Mouse (Mus musculus) hindbrain, embryonic 11.5 days (tissue): ENCODE measurements around the gene Hist1h2bf. TPM values are rescaled to one million over a fixed set of nuclear protein-coding genes. Genes with fewer than 3 reads are reported as not detected.

Experiments used
- ATAC-seq: fragments of 200-750 bp; cut with Nextera tagmentation; 2 replicates; pipeline ENCODE4 v1.8.0; 2017; ENCODE audit warnings: mild to moderate bottlenecking, moderate TSS enrichment, moderate library complexity; ENCODE audit not compliant: low FRiP score
- DNase-seq: peaks from one replicate; pipeline ENCODE4 v3.0.0-alpha.2; 2015; ENCODE audit warnings: low spot score
- H3K27ac ChIP-seq: fragments of 300-500 bp; sonication (generic); 2 replicates; pipeline ENCODE4 v1.5.1; 2014; ENCODE audit warnings: mild to moderate bottlenecking, low read depth, low read length
- H3K27me3 ChIP-seq: fragments of 300-500 bp; sonication (generic); 2 replicates; pipeline ENCODE4 v1.6.1; 2014; ENCODE audit warnings: mild to moderate bottlenecking, low read length, moderate library complexity, mixed read lengths; ENCODE audit not compliant: control insufficient read depth, insufficient read depth
- H3K36me3 ChIP-seq: fragments of 300-500 bp; sonication (generic); 2 replicates; pipeline ENCODE4 v1.6.1; 2014; ENCODE audit warnings: mild to moderate bottlenecking, low read length, moderate library complexity, mixed read lengths; ENCODE audit not compliant: control insufficient read depth, insufficient read depth
- H3K4me1 ChIP-seq: fragments of 300-500 bp; sonication (generic); replicated peaks from 2 replicates; pipeline ENCODE4 v1.6.1; 2014; ENCODE audit warnings: low read length, mixed read lengths; ENCODE audit not compliant: control insufficient read depth, insufficient read depth
- H3K4me2 ChIP-seq: fragments of 300-500 bp; sonication (generic); replicated peaks from 2 replicates; pipeline ENCODE4 v1.6.1; 2014; ENCODE audit warnings: mild to moderate bottlenecking, low read depth, low read length
- H3K4me3 ChIP-seq: fragments of 300-500 bp; sonication (generic); 2 replicates; pipeline ENCODE4 v1.5.1; 2014; ENCODE audit warnings: low read depth, low read length
- H3K9ac ChIP-seq: fragments of 300-500 bp; sonication (generic); 2 replicates; pipeline ENCODE4 v1.6.1; 2014; ENCODE audit warnings: low read depth, low read length
- H3K9me3 ChIP-seq: fragments of 300-500 bp; sonication (generic); 2 replicates; pipeline ENCODE4 v1.6.1; 2016; ENCODE audit warnings: low read length; ENCODE audit not compliant: control insufficient read depth
- WGBS: fragments of 180-500 bp; shearing (Covaris S2); extraction: QIAGEN DNeasy Blood & Tissue Kit; methylation state at CpG from one replicate; pipeline ENCODE4 v1.1.7; 2014; 5-methylcytosine and 5-hydroxymethylcytosine counted together
- polyA plus RNA-seq: library from polyadenylated mRNA; unstranded; fragments of >200 nt; fragmentation: Nextera tagmentation; extraction: Ambion mirVana; gene quantifications from 2 replicates; pipeline ENCODE4 v1.2.1, GENCODE M21; 2014

Gene Hist1h2bf
- polyA plus RNA-seq, 1 experiment from 2014 or later: 1.5 TPM

DNA sequence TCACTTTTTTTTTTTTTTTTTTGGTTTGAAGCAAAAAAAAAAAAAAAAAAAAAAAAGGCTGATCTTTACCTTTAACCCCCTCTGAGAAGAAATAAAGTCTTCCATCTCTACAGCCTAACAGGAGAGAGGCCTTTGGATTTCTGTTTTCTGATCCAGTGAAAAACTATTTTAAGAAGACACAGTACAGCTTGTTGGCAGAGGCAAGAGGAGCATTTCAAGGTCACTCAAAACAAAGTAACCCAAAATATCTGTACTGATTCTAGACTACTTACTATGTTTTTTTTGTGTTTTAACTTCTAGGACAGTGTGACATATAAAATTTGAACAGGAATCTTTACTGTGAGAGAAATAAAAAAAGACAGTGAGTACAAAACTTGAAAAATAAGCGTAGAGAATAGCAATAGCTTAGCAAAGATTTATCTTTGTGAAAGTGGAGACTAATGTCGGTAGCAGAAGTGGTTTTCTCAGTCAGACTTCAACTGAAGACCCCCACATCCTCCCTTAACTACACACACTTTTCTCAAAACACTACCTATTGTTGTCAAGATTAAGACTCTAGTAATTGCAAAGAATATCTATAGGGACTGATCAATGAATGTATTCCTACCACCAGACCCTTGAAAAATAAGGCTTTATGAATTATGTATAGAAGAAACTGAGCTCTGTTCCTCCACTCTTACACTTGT lies 44.4 kb downstream of the Hist1h2bf start:
- H3K36me3 ChIP-seq: no peaks in the 10 kb centered on the region
- ATAC-seq (no peak), DNase-seq (peak; percentile 28)
- H3K9me3 ChIP-seq: no peaks in the 10 kb centered on the region
- no peaks in the 10 kb centered on the region for H3K27me3 ChIP-seq
- H3K4me1 ChIP-seq: peaks cover 6% of the 10 kb centered on the region
- WGBS: 34% methylated on average over 2 of the region's 2 CpGs
- peak overlapping the region; percentile 92; the same call in 1 of the 2 replicates for H3K27ac ChIP-seq
- H3K4me2 ChIP-seq: peak overlapping the region; percentile 36
- peak overlapping the region; percentile 86 for H3K9ac ChIP-seq
- H3K4me3 ChIP-seq: peak overlapping the region; percentile 63

DNA sequence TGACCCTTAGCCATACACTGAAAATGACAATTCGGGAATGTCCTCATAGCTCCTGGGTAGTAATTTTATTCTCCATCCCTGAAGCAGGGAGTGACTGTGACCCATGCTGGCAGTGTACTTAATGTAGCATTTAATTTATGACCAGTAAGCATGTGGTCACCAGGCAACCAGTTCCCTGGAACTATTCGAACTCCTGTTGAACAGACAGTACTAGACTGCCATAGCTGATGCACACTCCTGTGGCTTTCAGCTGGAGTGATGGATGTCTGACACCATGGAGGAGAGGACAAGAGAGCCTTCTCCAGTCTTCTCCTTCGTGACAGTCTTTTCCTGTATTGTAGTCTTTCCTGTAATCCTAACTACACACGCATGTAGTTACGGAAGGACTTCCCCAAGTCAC lies 45.0 kb downstream of the Hist1h2bf start:
- Histone ChIP-seq H3K27me3 (no peaks in the 10 kb centered on the region), H3K9ac (no peak overlapping the region), H3K4me3 (no peak overlapping the region), H3K27ac (no peak overlapping the region), H3K4me2 (0 out of 2 replicates have a peak overlapping the region, but pooled peaks have one; percentile 6), H3K9me3 (no peaks in the 10 kb centered on the region), H3K36me3 (no peaks in the 10 kb centered on the region), H3K4me1 (peaks cover 4% of the 10 kb centered on the region)
- DNase-seq (peak; percentile 33), ATAC-seq (no peak)
- WGBS: 79% methylated on average over 5 of the region's 5 CpGs

DNA sequence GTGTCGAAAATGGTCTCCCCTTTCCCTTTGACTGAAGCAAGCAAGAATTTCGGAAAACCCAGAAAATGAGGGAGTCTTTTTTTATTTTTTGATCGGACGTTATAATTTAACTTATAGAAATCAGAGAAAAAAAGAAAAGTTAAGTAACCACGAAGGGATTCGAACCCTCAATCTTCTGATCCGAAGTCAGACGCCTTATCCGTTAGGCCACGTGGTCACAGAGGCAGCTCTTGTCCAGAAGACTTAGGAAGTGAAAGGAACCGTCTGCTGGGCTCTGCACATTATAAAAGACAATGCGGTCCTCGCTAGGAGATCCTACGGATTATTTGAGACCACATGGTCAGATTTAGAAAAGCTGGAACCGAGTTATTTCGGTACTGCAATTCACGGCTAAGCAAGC lies 47.7 kb downstream of the Hist1h2bf start:
- peak overlapping the region; percentile 58 for H3K9ac ChIP-seq
- no peaks in the 10 kb centered on the region; the same call in 1 of the 2 replicates for H3K4me1 ChIP-seq
- H3K27me3 ChIP-seq: no peaks in the 10 kb centered on the region
- no peak overlapping the region for H3K27ac ChIP-seq
- H3K4me2 ChIP-seq: peak overlapping the region; percentile 37
- DNase-seq (peak; percentile 97), ATAC-seq (peak; percentile 48; the same call in 1 of the 2 replicates)
- no peaks in the 10 kb centered on the region for H3K36me3 ChIP-seq
- H3K4me3 ChIP-seq: peak overlapping the region; percentile 32
- H3K9me3 ChIP-seq: no peaks in the 10 kb centered on the region
- WGBS: under 1% methylated on average over 17 of the region's 17 CpGs

DNA sequence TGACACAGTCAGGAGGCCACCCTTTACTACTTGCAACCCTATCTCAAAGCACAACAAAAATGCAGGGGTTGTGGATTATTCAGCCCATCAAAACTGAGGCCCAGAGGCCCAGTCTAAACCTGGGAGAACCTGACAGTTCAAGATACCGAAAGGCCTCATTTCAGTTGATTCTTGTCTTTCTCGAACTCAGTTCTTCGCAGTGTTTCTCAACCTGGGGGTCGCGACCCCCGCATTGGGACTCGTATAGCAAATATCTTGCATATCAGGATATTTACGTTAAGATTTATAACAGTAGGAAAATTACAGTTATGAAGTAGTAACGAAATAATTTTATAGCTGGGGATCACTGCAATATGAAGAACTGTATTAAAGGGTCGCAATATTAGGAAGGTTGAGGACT lies 48.1 kb downstream of the Hist1h2bf start:
- no peaks in the 10 kb centered on the region for H3K36me3 ChIP-seq
- no peak overlapping the region for H3K9ac ChIP-seq
- peak overlapping the region; percentile 32 for H3K4me3 ChIP-seq
- 2% methylated on average over 10 of the region's 10 CpGs for WGBS
- no peaks in the 10 kb centered on the region; the same call in 1 of the 2 replicates for H3K4me1 ChIP-seq
- H3K4me2 ChIP-seq: peak overlapping the region; percentile 20
- no peaks in the 10 kb centered on the region for H3K9me3 ChIP-seq
- DNase-seq (peak; percentile 74), ATAC-seq (no peak)
- no peak overlapping the region for H3K27ac ChIP-seq
- no peaks in the 10 kb centered on the region for H3K27me3 ChIP-seq

DNA sequence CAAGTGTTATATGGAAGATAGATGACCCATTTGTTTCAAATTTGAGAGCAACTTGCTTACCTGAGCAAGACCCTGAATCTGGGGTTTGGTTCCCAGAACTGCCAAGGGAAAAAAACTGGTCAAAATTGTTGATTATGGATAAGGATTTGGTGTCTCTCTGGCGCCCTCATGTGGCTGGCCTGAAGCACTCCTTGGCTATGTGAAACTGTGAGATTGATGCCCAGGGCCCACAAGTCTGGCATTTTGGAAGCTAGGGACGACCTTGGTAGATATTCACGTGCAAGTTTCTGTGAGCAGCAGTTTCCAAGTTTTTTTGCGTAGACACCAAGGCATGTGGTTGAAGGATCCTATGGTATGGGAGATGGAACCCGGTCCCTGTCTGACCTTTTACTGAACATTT lies 49.3 kb downstream of the Hist1h2bf start:
- Histone ChIP-seq H3K27ac (no peak overlapping the region), H3K27me3 (no peaks in the 10 kb centered on the region), H3K4me2 (no peak overlapping the region), H3K36me3 (no peaks in the 10 kb centered on the region), H3K4me1 (no peaks in the 10 kb centered on the region; the same call in 1 of the 2 replicates), H3K4me3 (no peak overlapping the region), H3K9ac (no peak overlapping the region), H3K9me3 (no peaks in the 10 kb centered on the region)
- 0 out of 2 replicates have a peak, but pooled peaks have one; percentile 11 for ATAC-seq
- 10% methylated on average over 5 of the region's 5 CpGs for WGBS
- peak; percentile 86 for DNase-seq

DNA sequence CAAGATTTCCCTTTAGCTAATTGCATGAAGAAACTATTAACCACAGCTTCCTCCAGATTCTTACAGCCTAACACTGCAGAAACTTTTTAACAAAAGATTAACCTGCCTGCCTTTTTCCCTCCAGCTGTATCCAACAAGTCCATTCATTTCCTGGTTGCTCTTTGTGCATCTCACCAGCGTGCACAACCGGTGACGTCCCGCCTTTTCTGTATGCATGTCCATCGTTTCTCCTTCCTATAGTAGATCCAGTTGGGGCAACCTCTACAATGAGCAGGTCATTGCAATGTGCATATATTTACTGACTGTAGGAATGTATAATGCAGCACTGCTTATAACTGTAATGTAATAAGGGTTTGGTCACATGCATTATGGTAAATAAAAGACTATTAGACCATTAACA lies 50.0 kb downstream of the Hist1h2bf start:
- ATAC-seq (no peak), DNase-seq (no peak)
- Histone ChIP-seq H3K27ac (no peak overlapping the region), H3K9me3 (no peaks in the 10 kb centered on the region), H3K4me1 (no peaks in the 10 kb centered on the region; the same call in 1 of the 2 replicates), H3K9ac (no peak overlapping the region), H3K27me3 (no peaks in the 10 kb centered on the region), H3K4me2 (no peak overlapping the region), H3K4me3 (no peak overlapping the region), H3K36me3 (no peaks in the 10 kb centered on the region)
- WGBS: 52% methylated on average over 5 of the region's 5 CpGs

Other genes starting within 250 kb of the Hist1h2bf start
- gene Zfp322a, start 205.0 kb downstream of the Hist1h2bf start, polyA plus RNA-seq: 65.0 and 65.6 TPM in 2 replicates
- gene Abt1, start 150.3 kb downstream of the Hist1h2bf start, polyA plus RNA-seq: 12.1 and 13.4 TPM in 2 replicates
- not detected in 2 replicates for gene Btn1a1, start 108.3 kb downstream of the Hist1h2bf start, polyA plus RNA-seq
- gene Btn2a2, start 85.3 kb downstream of the Hist1h2bf start, polyA plus RNA-seq: 0.15 and 0.18 TPM in 2 replicates
- 4.7 TPM in 2 replicates for gene Hist1h4h, start 43.1 kb downstream of the Hist1h2bf start, polyA plus RNA-seq
- 3.6 and 8.4 TPM in 2 replicates for gene Hist1h2af, start 40.3 kb downstream of the Hist1h2bf start, polyA plus RNA-seq
- 3.7 and 4.8 TPM in 2 replicates for gene Hist1h3g, start 38.8 kb downstream of the Hist1h2bf start, polyA plus RNA-seq
- 0.60 and 0.89 TPM in 2 replicates for gene Hist1h2bh, start 30.8 kb downstream of the Hist1h2bf start, polyA plus RNA-seq
- 1.0 and 1.1 TPM in 2 replicates for gene Hist1h3f, start 30.1 kb downstream of the Hist1h2bf start, polyA plus RNA-seq
- 0.56 and 0.80 TPM in 2 replicates for gene Hist1h4f, start 22.5 kb downstream of the Hist1h2bf start, polyA plus RNA-seq
- gene Hist1h1d, start 20.9 kb downstream of the Hist1h2bf start, polyA plus RNA-seq: 0.56 and 0.57 TPM in 2 replicates
- gene Hist1h3e, start 11.8 kb downstream of the Hist1h2bf start, polyA plus RNA-seq: 6.7 and 6.9 TPM in 2 replicates
- gene Hist1h2ae, start 3.0 kb downstream of the Hist1h2bf start, polyA plus RNA-seq: 70.9 and 82.9 TPM in 2 replicates
- 3.2 and 4.8 TPM in 2 replicates for gene Hist1h2bg, start 2.8 kb downstream of the Hist1h2bf start, polyA plus RNA-seq
- gene Hist1h2ad, start 185 bp upstream of the Hist1h2bf start, polyA plus RNA-seq: 1.0 and 2.9 TPM in 2 replicates
- 7.2 and 8.3 TPM in 2 replicates for gene Hist1h3d, start 1.6 kb upstream of the Hist1h2bf start, polyA plus RNA-seq
- 95.0 and 95.9 TPM in 2 replicates for gene Hist1h4d, start 7.4 kb upstream of the Hist1h2bf start, polyA plus RNA-seq
- 1.8 and 2.2 TPM in 2 replicates for gene Hist1h2be, start 46.9 kb upstream of the Hist1h2bf start, polyA plus RNA-seq
- gene Hist1h1e, start 48.4 kb upstream of the Hist1h2bf start, polyA plus RNA-seq: 19.7 and 23.7 TPM in 2 replicates
- gene Hist1h2ac, start 109.8 kb upstream of the Hist1h2bf start, polyA plus RNA-seq: 0.79 and 0.84 TPM in 2 replicates
- gene Hist1h2bc, start 110.0 kb upstream of the Hist1h2bf start, polyA plus RNA-seq: 21.0 and 26.1 TPM in 2 replicates
- 0.17 TPM in 1 of 2 replicates, not detected in the other for gene Hist1h1t, start 121.6 kb upstream of the Hist1h2bf start, polyA plus RNA-seq
- gene Hist1h4c, start 124.3 kb upstream of the Hist1h2bf start, polyA plus RNA-seq: 4.5 and 4.9 TPM in 2 replicates
- gene Hfe, start 136.7 kb upstream of the Hist1h2bf start, polyA plus RNA-seq: 3.4 and 4.2 TPM in 2 replicates
- 14.9 and 16.7 TPM in 2 replicates for gene Hist1h1c, start 164.6 kb upstream of the Hist1h2bf start, polyA plus RNA-seq
- gene Hist1h3c, start 171.4 kb upstream of the Hist1h2bf start, polyA plus RNA-seq: 10.7 and 11.3 TPM in 2 replicates
- 1.4 and 3.0 TPM in 2 replicates for gene Hist1h2bb, start 172.5 kb upstream of the Hist1h2bf start, polyA plus RNA-seq
- 42.5 and 50.0 TPM in 2 replicates for gene Hist1h2ab, start 176.9 kb upstream of the Hist1h2bf start, polyA plus RNA-seq
- gene Hist1h3b, start 178.1 kb upstream of the Hist1h2bf start, polyA plus RNA-seq: 6.5 and 10.7 TPM in 2 replicates
- 3.6 and 4.8 TPM in 2 replicates for gene Hist1h4b, start 182.8 kb upstream of the Hist1h2bf start, polyA plus RNA-seq
- 0.32 TPM in 1 of 2 replicates, not detected in the other for gene Hist1h4a, start 187.0 kb upstream of the Hist1h2bf start, polyA plus RNA-seq
- gene Hist1h3a, start 188.2 kb upstream of the Hist1h2bf start, polyA plus RNA-seq: 3.4 and 5.3 TPM in 2 replicates
- 2.4 and 3.7 TPM in 2 replicates for gene Hist1h1a, start 189.5 kb upstream of the Hist1h2bf start, polyA plus RNA-seq
- not detected in 2 replicates for gene Trim38, start 195.7 kb upstream of the Hist1h2bf start, polyA plus RNA-seq
- gene Slc17a2, start 232.8 kb upstream of the Hist1h2bf start, polyA plus RNA-seq: not detected in 2 replicates